Mouse (Mus musculus) liver, postnatal 0 days (tissue): ENCODE data around the gene Capzb.

Experiments used
- CTCF ChIP-seq: sonication (generic); IDR thresholded peaks from 2 replicates; pipeline ENCODE4 v1.5.1; 2016; ENCODE audit warnings: antibody characterized with exemption, low read depth
- EP300 ChIP-seq: IDR thresholded peaks from 2 replicates; pipeline ENCODE4 v1.6.1; 2016; ENCODE audit warnings: antibody characterized with exemption, low read depth, mild to moderate bottlenecking

- TF ChIP-seq CTCF, result peak; percentile 38
- TF ChIP-seq EP300, result no peak
Observed at GRCm38 (mm10) chr4:139198004-139198689, 5.4 kb downstream of the Capzb start.
